ENCODE assay signal across 15 mouse cellular contexts in the genomic region with DNA sequence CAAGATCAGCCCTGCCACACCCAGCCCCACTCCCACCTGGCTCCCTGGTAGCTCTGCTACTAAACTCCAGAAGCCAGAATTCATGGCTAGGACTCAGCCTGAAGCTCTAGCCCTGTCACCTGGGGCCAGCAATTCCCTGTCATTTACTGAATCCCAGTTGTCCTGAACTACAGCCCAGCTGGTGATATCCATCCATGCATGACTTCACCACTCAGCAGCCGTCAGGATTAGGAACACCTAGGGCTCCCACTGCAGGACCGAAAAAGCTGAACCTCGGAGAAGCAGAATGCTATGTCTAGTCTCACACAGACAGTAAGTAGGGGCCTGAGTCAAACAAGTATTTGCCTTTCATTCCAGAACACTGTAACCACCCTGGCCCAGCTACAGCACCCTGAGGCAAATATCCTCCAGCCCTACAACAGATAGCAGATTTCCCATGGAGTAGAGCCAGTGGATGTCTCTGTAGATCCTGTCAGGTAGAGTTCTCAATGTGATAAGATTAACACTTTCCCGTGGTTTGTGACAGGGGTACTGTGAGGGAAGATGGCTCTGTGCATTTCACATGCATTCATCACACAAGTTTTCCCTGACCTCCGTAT. TPM values are rescaled to one million over a fixed set of nuclear protein-coding genes. Genes with fewer than 3 reads are reported as not detected.
DNase-seq lines count a peak whose midpoint lies in the region; ATAC-seq lines count a peak whose summit lies in the region.
"Had no signal": no experiment of that assay in that cellular context is flagged by ENCODE, and none has a peak within 500 bp of the region (broad histone marks: within the 10 kb centered on the region; RNA-seq: fewer than 3 reads in every experiment).

No protein-coding gene starts in this region.

- no peak overlapping the region for H3K9ac ChIP-seq in heart, embryonic 11.5 days (ENCODE audit: low read depth, low read length)
- peak overlapping the region; percentile 64 for H3K9ac ChIP-seq in forebrain, embryonic 16.5 days (replicated peaks; ENCODE audit: low read depth, low read length)
- H3K9ac ChIP-seq in limb, embryonic 13.5 days: peak overlapping the region; percentile 35; the same call in 1 of the 2 replicates
- peak overlapping the region; percentile 37; the same call in 1 of the 2 replicates for H3K9ac ChIP-seq in neural tube, embryonic 14.5 days (replicated peaks; ENCODE audit: low read depth, low read length)
- H3K9ac ChIP-seq: heart, embryonic 13.5 days; liver, embryonic 15.5 days had no signal

- H3K4me2 ChIP-seq in heart, embryonic 11.5 days: no peak overlapping the region
- H3K4me2 ChIP-seq in forebrain, embryonic 16.5 days (ENCODE audit: low read length): no peak overlapping the region
- no peak overlapping the region for H3K4me2 ChIP-seq in limb, embryonic 13.5 days (replicated peaks)
- H3K4me2 ChIP-seq in neural tube, embryonic 14.5 days (ENCODE audit: low read depth, low read length): no peak overlapping the region
- H3K4me2 ChIP-seq: heart, embryonic 13.5 days; liver, embryonic 15.5 days had no signal

- no peaks in the 10 kb centered on the region for H3K9me3 ChIP-seq in heart, embryonic 10.5 days
- H3K9me3 ChIP-seq in heart, embryonic 11.5 days (replicated peaks; ENCODE audit: control insufficient read depth, low read length): no peaks in the 10 kb centered on the region
- H3K9me3 ChIP-seq in forebrain, embryonic 16.5 days (ENCODE audit: control insufficient read depth, low read length): no peaks in the 10 kb centered on the region
- no peaks in the 10 kb centered on the region for H3K9me3 ChIP-seq in limb, embryonic 13.5 days
- no peaks in the 10 kb centered on the region for H3K9me3 ChIP-seq in neural tube, embryonic 14.5 days (ENCODE audit: control insufficient read depth, low read length)
- H3K9me3 ChIP-seq: heart, embryonic 13.5 days; liver, embryonic 15.5 days had no signal

- ATAC-seq in heart, embryonic 11.5 days (replicated peaks; ENCODE audit: insufficient number of reproducible peaks, low FRiP score, low TSS enrichment): no peak
- ATAC-seq in forebrain, embryonic 16.5 days: no peak
- ATAC-seq in limb, embryonic 13.5 days (ENCODE audit: low FRiP score, low read depth): no peak
- ATAC-seq in neural tube, embryonic 14.5 days (ENCODE audit: low read depth): no peak
- ATAC-seq: inflammation-experienced regulatory T-cells, adult 6 months had no signal

- no peaks in the 10 kb centered on the region for H3K36me3 ChIP-seq in heart, embryonic 10.5 days
- H3K36me3 ChIP-seq in heart, embryonic 11.5 days (ENCODE audit: control insufficient read depth, insufficient read depth, low read length): no peaks in the 10 kb centered on the region
- no peaks in the 10 kb centered on the region for H3K36me3 ChIP-seq in forebrain, embryonic 16.5 days (ENCODE audit: control insufficient read depth, insufficient read depth)
- no peaks in the 10 kb centered on the region for H3K36me3 ChIP-seq in limb, embryonic 13.5 days
- H3K36me3 ChIP-seq in neural tube, embryonic 14.5 days (ENCODE audit: control insufficient read depth, insufficient read depth, low read length): no peaks in the 10 kb centered on the region
- H3K36me3 ChIP-seq: heart, embryonic 13.5 days; liver, embryonic 15.5 days had no signal

- H3K27ac ChIP-seq in heart, embryonic 10.5 days: peak overlapping the region; percentile 60; the same call in 1 of the 2 replicates
- H3K27ac ChIP-seq in heart, embryonic 11.5 days (ENCODE audit: low read depth, low read length): no peak overlapping the region
- H3K27ac ChIP-seq in forebrain, embryonic 16.5 days (ENCODE audit: low read length): peak overlapping the region; percentile 92
- H3K27ac ChIP-seq in limb, embryonic 13.5 days: no peak overlapping the region
- peak overlapping the region; percentile 86 for H3K27ac ChIP-seq in neural tube, embryonic 14.5 days (ENCODE audit: low read depth, low read length)
- H3K27ac ChIP-seq: heart, embryonic 13.5 days; liver, embryonic 15.5 days; macrophage had no signal

- peaks cover 28% of the 10 kb centered on the region for H3K4me1 ChIP-seq in heart, embryonic 10.5 days
- H3K4me1 ChIP-seq in heart, embryonic 11.5 days (ENCODE audit: control insufficient read depth, insufficient read depth, low read length): peaks cover 5% of the 10 kb centered on the region
- peaks cover 52% of the 10 kb centered on the region for H3K4me1 ChIP-seq in forebrain, embryonic 16.5 days (replicated peaks; ENCODE audit: control insufficient read depth, insufficient read depth, low read length)
- H3K4me1 ChIP-seq in limb, embryonic 13.5 days: peaks cover 31% of the 10 kb centered on the region
- H3K4me1 ChIP-seq in neural tube, embryonic 14.5 days (ENCODE audit: control insufficient read depth, insufficient read depth, low read length): peaks cover 20% of the 10 kb centered on the region
- H3K4me1 ChIP-seq: liver, embryonic 15.5 days had no signal

- peaks cover 17% of the 10 kb centered on the region; the same call in 1 of the 2 replicates for H3K27me3 ChIP-seq in heart, embryonic 10.5 days (ENCODE audit: insufficient read depth, poor library complexity, severe bottlenecking)
- H3K27me3 ChIP-seq in heart, embryonic 11.5 days (ENCODE audit: control insufficient read depth, insufficient read depth, low read length): no peaks in the 10 kb centered on the region
- no peaks in the 10 kb centered on the region for H3K27me3 ChIP-seq in forebrain, embryonic 16.5 days (replicated peaks; ENCODE audit: control insufficient read depth, insufficient read depth, low read length)
- no peaks in the 10 kb centered on the region for H3K27me3 ChIP-seq in limb, embryonic 13.5 days
- H3K27me3 ChIP-seq in neural tube, embryonic 14.5 days (ENCODE audit: control insufficient read depth, insufficient read depth, low read length): no peaks in the 10 kb centered on the region

- WGBS in heart, embryonic 10.5 days: 44% methylated on average over 5 of the region's 5 CpGs
- WGBS in heart, embryonic 11.5 days (ENCODE audit: insufficient replicate concordance): 49% methylated on average over 5 of the region's 5 CpGs
- 32% methylated on average over 5 of the region's 5 CpGs for WGBS in forebrain, embryonic 16.5 days
- 56% methylated on average over 5 of the region's 5 CpGs for WGBS in limb, embryonic 13.5 days
- 46% methylated on average over 5 of the region's 5 CpGs for WGBS in neural tube, embryonic 14.5 days

- no peak overlapping the region for H3K4me3 ChIP-seq in heart, embryonic 10.5 days
- no peak overlapping the region for H3K4me3 ChIP-seq in heart, embryonic 11.5 days (ENCODE audit: low read depth, low read length)
- H3K4me3 ChIP-seq in forebrain, embryonic 16.5 days (replicated peaks; ENCODE audit: low read length): no peak overlapping the region
- H3K4me3 ChIP-seq in limb, embryonic 13.5 days: no peak overlapping the region
- H3K4me3 ChIP-seq in neural tube, embryonic 14.5 days (ENCODE audit: low read depth, low read length): no peak overlapping the region
- H3K4me3 ChIP-seq: heart, embryonic 13.5 days; liver, embryonic 15.5 days had no signal

- no peak for DNase-seq in heart, embryonic 10.5 days (ENCODE audit: low spot score)
- DNase-seq in adrenal gland, adult 8-10 months: no peak
- DNase-seq in frontal cortex, postnatal 25 days (ENCODE audit: low spot score in 2 of 2): no peak
- DNase-seq in spleen, postnatal 36 days (ENCODE audit: low spot score in 2 of 2): no peak
- DNase-seq: cerebellum, adult 9-11 months; kidney, postnatal 4 days had no signal

RNA-seq across cellular contexts. Expression of gene Ghrh, which starts 4.9 kb away (rescaled TPM):
- not detected in 2 replicates for polyA plus RNA-seq in heart, embryonic 10.5 days (2016; fragmentation: Nextera tagmentation; extraction: Ambion mirVana)
- not detected in 2 replicates for polyA plus RNA-seq in heart, embryonic 11.5 days (2014; fragmentation: Nextera tagmentation; extraction: Ambion mirVana)
- 0.80 TPM in 1 of 2 replicates, not detected in the other for polyA plus RNA-seq in forebrain, embryonic 16.5 days (2015; fragmentation: Nextera tagmentation; extraction: Ambion mirVana)
- polyA plus RNA-seq in limb, embryonic 13.5 days (2015; fragmentation: Nextera tagmentation; extraction: Ambion mirVana): 0.57 TPM in 1 of 2 replicates, not detected in the other
- polyA plus RNA-seq in neural tube, embryonic 14.5 days (2014; fragmentation: Nextera tagmentation; extraction: Ambion mirVana): not detected in 2 replicates
- total RNA-seq in adrenal gland, adult 8-10 months (2022): not detected
- total RNA-seq: left cerebral cortex, postnatal 14 days had no signal
- polyA plus RNA-seq: heart, embryonic 13.5 days; inflammation-experienced regulatory T-cells, adult 6 months; macrophage had no signal

RNA-seq across cellular contexts. Expression of gene Manbal, which starts 25.0 kb away (rescaled TPM):
- 63.2 and 68.2 TPM in 2 replicates for polyA plus RNA-seq in heart, embryonic 10.5 days (2016; fragmentation: Nextera tagmentation; extraction: Ambion mirVana)
- 29.8 and 35.8 TPM in 2 replicates for polyA plus RNA-seq in heart, embryonic 11.5 days (2014; fragmentation: Nextera tagmentation; extraction: Ambion mirVana)
- 97.5 and 105 TPM in 2 replicates for polyA plus RNA-seq in forebrain, embryonic 16.5 days (2015; fragmentation: Nextera tagmentation; extraction: Ambion mirVana)
- polyA plus RNA-seq in limb, embryonic 13.5 days (2015; fragmentation: Nextera tagmentation; extraction: Ambion mirVana): 93.8 and 104 TPM in 2 replicates
- polyA plus RNA-seq in neural tube, embryonic 14.5 days (2014; fragmentation: Nextera tagmentation; extraction: Ambion mirVana): 51.5 and 58.5 TPM in 2 replicates
- total RNA-seq in adrenal gland, adult 8-10 months (2022): 10 to 100 TPM; 36.3 to 40.3 (median 36.5) TPM

Comparison
In these comparisons a context has a peak if more than half of its experiments do, and no peak if none do; other contexts are left out.
1. H3K27ac ChIP-seq: peak in heart, embryonic 10.5 days (single experiment), forebrain, embryonic 16.5 days (single experiment) and neural tube, embryonic 14.5 days (single experiment); none in heart, embryonic 11.5 days (single experiment) and limb, embryonic 13.5 days (single experiment).